Mouse (Mus musculus): ENCODE results near the gene Shc2. TPM values are rescaled to one million over a fixed set of nuclear protein-coding genes. Genes with fewer than 3 reads are reported as not detected.
A peak's percentile ranks its signal among the peaks of the same experiment; 100 is the strongest.

Gene Shc2
- polyA plus RNA-seq, 1 experiment from 2014 or later = 25.3 TPM

DNA sequence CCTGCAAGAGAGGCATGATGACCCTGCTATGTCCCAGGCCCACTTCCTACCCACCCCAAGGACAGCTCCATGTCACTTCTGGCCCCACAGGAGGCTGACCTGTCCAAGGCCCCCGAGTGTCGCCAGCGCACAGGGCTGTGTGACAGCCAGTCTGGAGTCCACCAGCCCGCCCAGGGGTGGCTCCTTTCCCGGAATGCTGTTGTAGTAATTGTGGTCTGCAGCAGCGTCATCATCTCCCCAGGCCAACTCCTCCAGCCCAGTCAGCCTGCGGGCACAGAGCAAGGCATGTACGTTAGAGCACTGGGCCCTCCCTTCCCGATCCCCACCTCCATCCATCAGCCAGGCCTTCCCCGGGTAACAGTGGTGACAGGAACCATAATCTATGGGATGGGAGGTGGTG is 11.6 kb downstream of the Shc2 start:
- 88% methylated on average over 10 of the region's 10 CpGs for WGBS
- Histone ChIP-seq H3K9me3 (replicated peaks; ENCODE audit: control insufficient read depth, low read length, poor library complexity, severe bottlenecking) (no peaks in the 10 kb centered on the region), H3K27me3 (ENCODE audit: control insufficient read depth, insufficient read depth, low read depth, low read length) (no peaks in the 10 kb centered on the region), H3K4me1 (ENCODE audit: control insufficient read depth, insufficient read depth, low read length) (no peaks in the 10 kb centered on the region), H3K4me3 (ENCODE audit: low read depth, low read length) (no peak overlapping the region), H3K4me2 (ENCODE audit: low read length) (no peak overlapping the region), H3K36me3 (ENCODE audit: control insufficient read depth, insufficient read depth, low read length) (no peaks in the 10 kb centered on the region; the same call in none of the 2 replicates), H3K27ac (ENCODE audit: low read length) (no peak overlapping the region), H3K9ac (ENCODE audit: low read depth, low read length) (no peak overlapping the region)
- ATAC-seq = no peak

DNA sequence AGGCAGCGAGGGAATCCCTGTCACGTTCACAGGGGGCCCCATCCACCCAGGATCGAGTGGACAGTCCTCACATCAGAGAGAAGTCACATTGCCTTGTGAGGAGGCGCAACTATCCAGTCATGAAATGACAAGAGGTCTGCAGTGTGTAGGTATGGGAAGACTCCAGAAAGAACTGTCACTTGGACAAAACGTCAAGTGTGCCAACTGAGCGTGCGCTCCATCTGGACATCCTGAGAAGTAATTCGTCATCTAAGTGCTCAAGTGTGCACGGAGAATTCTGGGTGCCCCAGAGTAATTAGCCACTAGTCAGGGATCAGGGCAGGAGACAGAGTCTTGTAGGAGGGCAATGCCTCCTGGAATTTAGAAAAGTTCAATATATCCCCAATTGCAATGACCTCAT is 12.3 kb downstream of the Shc2 start:
- Histone ChIP-seq H3K4me1 (ENCODE audit: control insufficient read depth, insufficient read depth, low read length) (no peaks in the 10 kb centered on the region), H3K4me3 (ENCODE audit: low read depth, low read length) (no peak overlapping the region), H3K4me2 (ENCODE audit: low read length) (no peak overlapping the region), H3K36me3 (ENCODE audit: control insufficient read depth, insufficient read depth, low read length) (no peaks in the 10 kb centered on the region; the same call in none of the 2 replicates), H3K9me3 (replicated peaks; ENCODE audit: control insufficient read depth, low read length, poor library complexity, severe bottlenecking) (no peaks in the 10 kb centered on the region), H3K9ac (ENCODE audit: low read depth, low read length) (no peak overlapping the region), H3K27ac (ENCODE audit: low read length) (no peak overlapping the region), H3K27me3 (ENCODE audit: control insufficient read depth, insufficient read depth, low read depth, low read length) (no peaks in the 10 kb centered on the region)
- no peak for ATAC-seq
- 83% methylated on average over 9 of the region's 9 CpGs for WGBS

DNA sequence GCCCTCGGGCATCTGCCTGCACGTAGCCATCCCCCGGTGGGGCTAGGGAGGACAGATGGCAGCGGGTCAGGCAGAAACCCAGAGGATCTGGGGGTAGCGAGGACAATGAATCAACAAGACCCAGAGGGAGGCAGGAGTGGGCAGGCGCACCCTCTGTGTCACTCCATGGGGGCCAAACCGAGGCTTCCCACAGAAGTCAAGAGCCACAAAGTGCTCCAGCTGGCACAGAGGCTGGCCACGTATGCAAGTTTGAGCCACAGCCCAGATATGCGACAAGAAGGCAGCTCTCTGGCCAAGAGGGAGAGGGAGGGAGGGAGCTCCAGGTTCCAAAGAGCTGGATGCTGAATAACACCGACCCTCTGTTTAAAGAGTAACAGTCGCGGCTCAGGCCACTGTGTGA is 13.8 kb downstream of the Shc2 start:
- Histone ChIP-seq H3K27me3 (ENCODE audit: control insufficient read depth, insufficient read depth, low read depth, low read length) (no peaks in the 10 kb centered on the region), H3K4me1 (ENCODE audit: control insufficient read depth, insufficient read depth, low read length) (no peaks in the 10 kb centered on the region), H3K9ac (ENCODE audit: low read depth, low read length) (no peak overlapping the region), H3K4me3 (ENCODE audit: low read depth, low read length) (no peak overlapping the region), H3K36me3 (ENCODE audit: control insufficient read depth, insufficient read depth, low read length) (peaks cover 3% of the 10 kb centered on the region), H3K27ac (ENCODE audit: low read length) (no peak overlapping the region), H3K9me3 (replicated peaks; ENCODE audit: control insufficient read depth, low read length, poor library complexity, severe bottlenecking) (no peaks in the 10 kb centered on the region), H3K4me2 (ENCODE audit: low read length) (no peak overlapping the region)
- WGBS = 65% methylated on average over 12 of the region's 12 CpGs
- ATAC-seq = no peak

DNA sequence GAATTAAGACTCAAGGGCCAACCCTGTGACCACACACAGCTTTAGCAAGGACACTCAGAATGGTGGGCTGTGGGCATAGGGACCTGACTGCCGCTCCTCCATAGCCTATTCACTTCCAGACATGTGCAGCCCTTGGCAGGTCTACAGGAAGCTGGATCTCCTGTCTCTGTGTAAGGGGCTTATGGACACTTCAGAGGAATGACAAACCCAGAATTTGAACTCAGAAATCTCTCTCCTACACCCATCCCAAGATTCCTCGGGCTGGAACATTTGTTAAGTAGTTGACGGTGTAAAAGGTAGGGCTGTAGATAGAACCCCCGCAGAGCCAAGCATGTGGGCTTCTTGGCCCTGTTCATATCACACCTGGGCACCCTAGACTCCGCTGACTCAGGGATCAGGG is 21.3 kb downstream of the Shc2 start:
- Histone ChIP-seq H3K9me3 (replicated peaks; ENCODE audit: control insufficient read depth, low read length, poor library complexity, severe bottlenecking) (no peaks in the 10 kb centered on the region), H3K4me3 (ENCODE audit: low read depth, low read length) (no peak overlapping the region), H3K36me3 (ENCODE audit: control insufficient read depth, insufficient read depth, low read length) (peaks cover 3% of the 10 kb centered on the region; the same call in 1 of the 2 replicates), H3K27me3 (ENCODE audit: control insufficient read depth, insufficient read depth, low read depth, low read length) (peaks cover 10% of the 10 kb centered on the region), H3K4me1 (ENCODE audit: control insufficient read depth, insufficient read depth, low read length) (peaks cover 23% of the 10 kb centered on the region), H3K9ac (ENCODE audit: low read depth, low read length) (no peak overlapping the region), H3K27ac (ENCODE audit: low read length) (no peak overlapping the region), H3K4me2 (ENCODE audit: low read length) (no peak overlapping the region)
- ATAC-seq = no peak
- 86% methylated on average over 5 of the region's 5 CpGs for WGBS

DNA sequence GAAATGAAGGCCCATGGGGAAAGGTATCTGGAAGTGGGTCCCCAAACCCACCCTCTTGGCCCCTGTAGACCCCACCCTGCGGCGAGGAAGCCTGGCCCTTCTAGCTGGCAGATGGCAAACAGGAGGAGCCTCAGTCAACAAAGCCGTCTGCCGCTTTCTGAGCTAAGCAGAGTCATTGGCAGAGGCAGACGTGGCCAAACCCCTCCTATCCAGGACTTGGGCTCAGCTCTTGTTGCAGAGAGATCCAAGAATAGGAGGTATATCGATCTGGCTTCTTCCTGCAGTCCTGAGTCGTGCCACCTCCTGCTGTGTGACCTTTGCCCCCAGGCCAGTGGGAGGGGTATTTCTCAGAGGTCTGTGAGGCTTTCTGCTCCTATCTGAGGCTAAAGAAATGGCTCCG is 21.9 kb downstream of the Shc2 start:
- Histone ChIP-seq H3K4me1 (ENCODE audit: control insufficient read depth, insufficient read depth, low read length) (peaks cover 25% of the 10 kb centered on the region), H3K36me3 (ENCODE audit: control insufficient read depth, insufficient read depth, low read length) (peaks cover 3% of the 10 kb centered on the region; the same call in 1 of the 2 replicates), H3K4me2 (ENCODE audit: low read length) (no peak overlapping the region), H3K27ac (ENCODE audit: low read length) (no peak overlapping the region), H3K9me3 (replicated peaks; ENCODE audit: control insufficient read depth, low read length, poor library complexity, severe bottlenecking) (no peaks in the 10 kb centered on the region), H3K9ac (ENCODE audit: low read depth, low read length) (no peak overlapping the region), H3K27me3 (ENCODE audit: control insufficient read depth, insufficient read depth, low read depth, low read length) (peaks cover 10% of the 10 kb centered on the region), H3K4me3 (ENCODE audit: low read depth, low read length) (no peak overlapping the region)
- 7% methylated on average over 8 of the region's 8 CpGs for WGBS
- ATAC-seq = no peak

DNA sequence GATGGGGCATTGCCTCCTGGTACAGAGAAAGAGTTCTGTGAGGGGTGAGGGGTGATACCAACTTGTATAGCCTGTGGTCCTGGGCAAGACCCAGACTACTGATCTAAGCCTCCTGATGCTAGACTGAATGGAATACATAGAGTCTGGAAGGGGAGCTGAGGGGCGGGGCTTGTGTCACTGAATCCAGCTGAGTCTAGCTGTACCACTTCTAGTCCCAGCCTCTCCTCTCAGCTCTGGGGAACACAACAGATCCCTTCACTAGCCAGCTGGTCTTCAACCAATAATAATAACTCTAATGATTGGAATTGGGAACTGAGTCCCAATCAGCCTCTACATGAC is 23.4 kb downstream of the Shc2 start:
- H3K27ac ChIP-seq (ENCODE audit: low read length) = peak overlapping the region; percentile 34; the same call in 1 of the 2 replicates
- peaks cover 25% of the 10 kb centered on the region for H3K4me1 ChIP-seq (ENCODE audit: control insufficient read depth, insufficient read depth, low read length)
- H3K36me3 ChIP-seq (ENCODE audit: control insufficient read depth, insufficient read depth, low read length) = no peaks in the 10 kb centered on the region
- peaks cover 10% of the 10 kb centered on the region for H3K27me3 ChIP-seq (ENCODE audit: control insufficient read depth, insufficient read depth, low read depth, low read length)
- 80% methylated on average over 1 of the region's 1 CpGs for WGBS
- H3K9ac ChIP-seq (ENCODE audit: low read depth, low read length) = peak overlapping the region; percentile 69; the same call in 1 of the 2 replicates
- no peaks in the 10 kb centered on the region for H3K9me3 ChIP-seq (replicated peaks; ENCODE audit: control insufficient read depth, low read length, poor library complexity, severe bottlenecking)
- peak overlapping the region; percentile 67 for H3K4me2 ChIP-seq (ENCODE audit: low read length)
- ATAC-seq = no peak
- peak overlapping the region; percentile 61 for H3K4me3 ChIP-seq (ENCODE audit: low read depth, low read length)

DNA sequence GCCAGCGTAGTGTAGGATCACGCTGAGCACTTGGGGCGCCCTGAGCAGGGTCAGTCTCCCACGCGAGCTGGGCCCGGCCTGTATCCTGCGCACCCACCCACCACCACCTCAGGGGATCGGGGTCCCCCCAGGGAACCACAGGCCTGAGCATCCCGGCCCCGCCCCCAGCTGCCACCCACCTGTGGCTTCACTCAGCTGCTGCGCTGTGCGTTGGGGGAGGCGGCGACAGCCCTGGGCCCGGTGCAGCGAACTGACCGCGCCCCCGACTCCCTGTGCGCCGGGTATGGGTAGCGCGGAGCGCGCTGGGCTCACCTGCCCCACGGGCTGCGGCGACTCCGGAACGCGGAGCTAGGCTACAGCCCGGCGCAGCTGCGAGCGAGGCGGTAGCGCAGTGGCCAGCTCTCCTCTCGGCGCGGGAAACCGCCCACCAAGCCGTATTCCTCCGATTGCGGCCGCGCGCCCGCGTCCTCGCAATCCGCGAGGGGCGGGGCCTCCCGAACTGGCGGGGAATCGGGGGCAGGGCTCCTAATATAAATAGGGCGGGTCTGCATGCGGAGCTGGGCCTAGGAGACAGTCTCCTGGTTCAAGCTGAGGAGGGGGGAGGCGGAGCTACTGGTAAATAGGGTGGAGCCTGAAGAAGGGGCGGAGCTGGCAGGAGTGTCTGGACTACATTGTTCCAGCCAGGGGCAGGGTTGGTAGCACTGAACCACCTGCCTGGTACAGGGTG is 24.0 kb downstream of the Shc2 start, which contains the start of gene C2cd4c:
Gene C2cd4c (minus strand): TSS at position 448 of the 727 bp plus-strand sequence.
- Histone ChIP-seq H3K4me1 (ENCODE audit: control insufficient read depth, insufficient read depth, low read length) (peaks cover 25% of the 10 kb centered on the region), H3K4me3 (ENCODE audit: low read depth, low read length) (peak within 1 kb of the TSS; percentile 61), H3K9ac (ENCODE audit: low read depth, low read length) (peak within 1 kb of the TSS; percentile 69), H3K9me3 (replicated peaks; ENCODE audit: control insufficient read depth, low read length, poor library complexity, severe bottlenecking) (no peaks in the 10 kb centered on the region), H3K4me2 (ENCODE audit: low read length) (peak within 1 kb of the TSS; percentile 67), H3K36me3 (ENCODE audit: control insufficient read depth, insufficient read depth, low read length) (no peaks in the 10 kb centered on the region), H3K27ac (ENCODE audit: low read length) (peak within 1 kb of the TSS; percentile 34; the same call in 1 of the 2 replicates), H3K27me3 (ENCODE audit: control insufficient read depth, insufficient read depth, low read depth, low read length) (peaks cover 10% of the 10 kb centered on the region)
- ATAC-seq = peak; percentile 91
- WGBS = under 1% methylated on average over 54 of the region's 60 CpGs

DNA sequence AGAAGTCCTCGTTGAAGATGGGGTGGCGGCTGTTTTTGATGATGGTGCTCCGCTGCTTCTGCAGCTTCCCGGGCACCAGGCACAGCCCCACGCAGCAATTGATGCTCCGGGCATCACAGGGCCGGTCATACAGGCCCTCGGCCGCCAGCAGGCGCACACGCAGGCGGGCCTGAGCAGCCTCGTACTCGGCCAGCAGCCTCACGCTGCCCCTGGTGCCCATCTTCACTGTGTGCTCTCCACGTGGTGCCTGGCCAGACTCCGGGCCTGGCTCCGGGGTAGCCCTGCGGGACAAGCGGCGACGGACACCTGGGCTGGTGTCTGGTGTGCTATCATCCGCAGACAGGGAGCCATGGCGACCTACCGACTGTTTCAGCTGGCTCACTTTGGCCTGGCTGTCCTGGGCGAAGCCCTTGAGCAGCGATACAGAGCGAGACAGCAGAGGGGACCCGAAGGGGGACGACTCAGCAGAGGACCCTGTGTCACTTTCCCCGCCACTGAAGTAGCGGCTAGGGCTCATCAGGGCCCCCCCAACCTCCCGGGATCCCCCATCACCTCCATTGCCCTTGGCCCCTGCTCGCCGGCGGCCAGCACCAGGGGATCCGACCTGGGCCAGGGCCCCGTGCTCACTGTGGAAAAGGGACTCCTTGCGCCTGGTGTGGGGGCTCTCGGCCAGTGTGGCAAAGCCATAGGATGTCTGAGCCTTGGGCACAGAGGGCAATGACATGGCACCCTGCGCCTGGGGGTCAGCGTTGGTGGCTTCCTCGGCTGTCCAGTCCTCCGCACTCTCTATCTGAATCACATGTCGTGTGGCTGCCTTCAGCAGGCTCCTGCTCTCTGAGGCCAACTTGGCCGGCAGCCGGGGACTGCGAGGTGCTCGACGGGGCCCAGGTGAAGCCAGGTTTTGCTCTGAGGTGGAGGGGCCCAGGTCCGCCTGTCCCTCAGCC is 25.3 kb downstream of the Shc2 start:
- ATAC-seq = 0 out of 2 replicates have a peak, but pooled peaks have one; percentile 9
- Histone ChIP-seq H3K27me3 (ENCODE audit: control insufficient read depth, insufficient read depth, low read depth, low read length) (peaks cover 10% of the 10 kb centered on the region), H3K4me3 (ENCODE audit: low read depth, low read length) (peak overlapping the region; percentile 61), H3K36me3 (ENCODE audit: control insufficient read depth, insufficient read depth, low read length) (no peaks in the 10 kb centered on the region), H3K9me3 (replicated peaks; ENCODE audit: control insufficient read depth, low read length, poor library complexity, severe bottlenecking) (no peaks in the 10 kb centered on the region), H3K27ac (ENCODE audit: low read length) (no peak overlapping the region), H3K4me1 (ENCODE audit: control insufficient read depth, insufficient read depth, low read length) (peaks cover 25% of the 10 kb centered on the region), H3K4me2 (ENCODE audit: low read length) (peak overlapping the region; percentile 67), H3K9ac (ENCODE audit: low read depth, low read length) (peak overlapping the region; percentile 54)
- 9% methylated on average over 51 of the region's 51 CpGs for WGBS

Measured in midbrain, embryonic 16.5 days (tissue).